Mouse (Mus musculus) splenic B cell, adult 2 months (primary cell): ENCODE data around the gene Chst10.

Experiments
- DNase-seq: peaks from one replicate; pipeline ENCODE4 v3.0.0-alpha.2; 2011; ENCODE audit warnings: low read depth, low spot score
- H3K27me3 ChIP-seq: 2 replicates; pipeline ENCODE4 v1.6.1; 2012; ENCODE audit warnings: mild to moderate bottlenecking, low read length, moderate library complexity, mixed read lengths; ENCODE audit not compliant: control insufficient read depth, poor library complexity, insufficient read depth, severe bottlenecking
- H3K36me3 ChIP-seq: 2 replicates; pipeline ENCODE4 v1.6.1; 2012; ENCODE audit warnings: mild to moderate bottlenecking, low read length, moderate library complexity, mixed read lengths; ENCODE audit not compliant: control insufficient read depth, poor library complexity, insufficient read depth, severe bottlenecking

Chst10 gene

DNA sequence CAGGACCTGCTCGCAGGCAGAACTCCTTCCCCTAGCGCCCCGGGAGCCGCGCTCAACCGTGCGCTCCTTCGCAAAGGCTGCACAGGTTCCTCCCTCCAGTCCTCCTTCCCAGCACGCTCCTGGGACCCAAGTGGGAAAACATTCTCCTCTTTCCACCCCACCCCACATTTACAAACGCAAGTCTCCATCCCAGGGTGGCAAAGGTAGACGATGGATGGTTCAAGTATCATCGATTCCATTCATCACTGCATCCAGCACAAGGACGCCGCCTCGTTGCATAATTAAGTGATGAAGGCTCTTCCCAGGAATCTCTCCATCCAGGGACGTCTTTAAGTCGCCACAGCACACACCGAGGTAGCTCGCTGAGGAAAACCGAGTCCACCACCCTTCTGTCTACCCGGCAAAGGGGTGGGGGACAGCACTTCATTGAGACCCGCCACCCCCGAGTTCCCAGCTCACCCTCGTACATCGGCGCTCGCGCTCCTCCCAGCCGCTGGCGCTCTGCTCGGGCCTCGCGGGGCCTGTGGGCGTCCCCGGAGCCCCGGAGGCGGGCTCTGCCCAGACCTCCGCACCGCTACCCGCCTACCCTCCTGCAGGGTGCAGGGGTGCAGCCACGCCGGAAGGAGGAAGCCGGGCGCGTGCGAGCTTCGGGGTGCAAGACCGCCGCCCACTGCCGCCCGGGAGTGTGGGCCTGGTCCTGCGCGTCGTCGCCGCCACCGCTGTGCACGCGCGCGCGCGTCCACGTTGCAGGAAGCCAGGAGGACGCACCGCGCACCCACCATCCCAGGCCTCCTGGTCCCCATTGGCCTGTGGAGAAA, at the start of gene Chst10:
Gene Chst10, minus strand, starts transcription at position 731 of the 818 bp plus-strand sequence.
- DNase-seq: peak; percentile 83
- H3K36me3 ChIP-seq: no peaks in the 10 kb centered on the region; the same call in 1 of the 2 replicates
- 0 out of 2 replicates have a peak, but pooled peaks cover 2% of the 10 kb centered on the region for H3K27me3 ChIP-seq

DNA sequence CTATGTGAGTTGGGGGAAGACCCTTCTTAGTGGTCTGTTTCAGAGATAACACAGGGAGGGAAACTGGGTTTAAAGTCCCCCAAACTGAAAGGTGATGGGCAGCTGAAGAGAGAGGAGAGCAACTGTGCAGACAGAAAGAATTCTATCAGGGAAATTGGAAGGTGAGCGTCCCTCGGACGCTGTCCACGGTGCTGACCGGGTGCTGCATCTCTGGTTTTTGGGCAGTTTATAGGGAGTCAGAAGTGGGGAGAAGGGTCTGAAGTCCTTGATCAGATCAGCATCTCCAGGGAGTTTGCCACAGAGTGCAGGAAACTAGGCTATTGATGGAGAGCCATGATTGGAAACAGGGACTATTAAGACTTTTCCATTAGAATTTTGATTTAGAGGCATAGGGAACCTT, 41.6 kb upstream of the Chst10 start:
- Histone ChIP-seq H3K27me3 (no peaks in the 10 kb centered on the region), H3K36me3 (no peaks in the 10 kb centered on the region)
- peak; percentile 14 for DNase-seq

GRCm38 (mm10) chr1:38938849-38939248, 40.9 kb upstream of the Chst10 start, which contains the start of gene Nms:
Gene Nms, plus strand, starts transcription at chr1:38939149.
- Histone ChIP-seq H3K36me3 (no peaks in the 10 kb centered on the region), H3K27me3 (no peaks in the 10 kb centered on the region)
- DNase-seq: no peak

DNA sequence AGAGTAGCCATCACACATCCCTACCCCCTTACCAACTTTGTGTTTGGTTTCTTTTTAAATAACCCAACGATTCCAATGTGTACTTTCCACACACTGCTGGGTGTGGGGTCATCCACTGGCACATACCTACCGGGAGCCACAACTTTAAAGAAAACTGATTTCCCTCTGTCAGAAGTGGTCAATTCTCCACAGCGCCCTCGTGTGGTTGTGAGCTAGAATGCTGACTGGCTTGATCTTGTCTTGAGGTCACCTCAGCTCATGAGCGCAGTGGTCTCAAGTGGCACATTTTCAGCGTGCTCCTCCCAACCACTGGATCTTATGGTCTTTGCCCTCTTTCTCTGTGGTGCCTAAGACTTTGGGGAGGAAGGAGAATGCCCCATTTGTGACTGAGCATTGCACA, 38.8 kb upstream of the Chst10 start:
- H3K36me3 ChIP-seq: no peaks in the 10 kb centered on the region
- peak; percentile 81 for DNase-seq
- no peaks in the 10 kb centered on the region for H3K27me3 ChIP-seq

DNA sequence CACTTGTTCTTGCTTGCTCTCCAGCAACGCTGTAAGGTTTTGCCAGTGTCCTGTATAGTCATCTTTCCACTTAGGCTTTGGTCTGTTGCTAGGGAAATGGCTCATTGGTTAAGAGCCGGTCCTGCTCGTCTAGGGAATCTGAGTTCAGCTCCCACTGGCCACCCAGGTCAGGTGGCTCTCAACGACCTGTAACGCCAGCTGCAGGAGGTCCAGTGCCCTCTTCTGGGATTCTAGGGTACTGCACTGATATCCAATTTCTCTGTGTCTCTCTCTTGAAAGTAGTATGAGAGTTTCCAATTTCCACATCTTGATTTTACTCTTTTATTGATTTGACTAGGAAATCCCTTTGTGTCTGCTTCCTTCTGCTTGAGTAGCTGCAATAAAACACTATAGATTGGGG, 36.7 kb upstream of the Chst10 start:
- H3K36me3 ChIP-seq: no peaks in the 10 kb centered on the region
- DNase-seq: peak; percentile 67
- H3K27me3 ChIP-seq: no peaks in the 10 kb centered on the region

DNA sequence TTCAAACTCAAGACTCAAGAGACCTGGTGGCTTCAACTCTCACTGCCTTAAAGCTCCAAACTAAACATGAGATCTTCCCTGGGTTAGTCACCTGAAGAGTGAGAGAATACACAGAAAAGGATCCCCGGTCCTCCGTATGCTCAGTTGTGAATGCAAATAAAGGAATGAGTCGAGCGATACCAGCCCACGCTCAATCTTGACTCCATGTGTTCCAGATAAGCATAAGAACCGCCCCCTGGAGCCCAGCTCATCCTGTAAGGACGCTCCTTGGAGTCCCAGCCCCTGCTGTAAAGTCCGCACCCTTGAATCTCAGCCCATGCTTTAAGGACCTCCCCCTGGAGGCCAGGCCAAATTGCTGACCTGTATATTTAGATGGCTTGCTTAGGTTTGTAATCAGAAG, 32.8 kb upstream of the Chst10 start:
- no peak for DNase-seq

GRCm38 (mm10) chr1:38929468-38929867, 31.5 kb upstream of the Chst10 start:
- no peaks in the 10 kb centered on the region for H3K27me3 ChIP-seq

More for the DNA sequence above, 32.8 kb upstream of the Chst10 start:
- H3K27me3 ChIP-seq: no peaks in the 10 kb centered on the region
- no peaks in the 10 kb centered on the region for H3K36me3 ChIP-seq

GRCm38 (mm10) chr1:38928996-38929395, 31.0 kb upstream of the Chst10 start:
- no peaks in the 10 kb centered on the region for H3K36me3 ChIP-seq
- H3K27me3 ChIP-seq: no peaks in the 10 kb centered on the region
- DNase-seq: no peak

More at GRCm38 (mm10) chr1:38929468-38929867, 31.5 kb upstream of the Chst10 start:
- no peak for DNase-seq
- no peaks in the 10 kb centered on the region for H3K36me3 ChIP-seq

- peak; percentile 43 for DNase-seq
- Histone ChIP-seq H3K27me3 (no peaks in the 10 kb centered on the region), H3K36me3 (no peaks in the 10 kb centered on the region)
Observed at GRCm38 (mm10) chr1:38903985-38904384, 6.0 kb upstream of the Chst10 start.

DNA sequence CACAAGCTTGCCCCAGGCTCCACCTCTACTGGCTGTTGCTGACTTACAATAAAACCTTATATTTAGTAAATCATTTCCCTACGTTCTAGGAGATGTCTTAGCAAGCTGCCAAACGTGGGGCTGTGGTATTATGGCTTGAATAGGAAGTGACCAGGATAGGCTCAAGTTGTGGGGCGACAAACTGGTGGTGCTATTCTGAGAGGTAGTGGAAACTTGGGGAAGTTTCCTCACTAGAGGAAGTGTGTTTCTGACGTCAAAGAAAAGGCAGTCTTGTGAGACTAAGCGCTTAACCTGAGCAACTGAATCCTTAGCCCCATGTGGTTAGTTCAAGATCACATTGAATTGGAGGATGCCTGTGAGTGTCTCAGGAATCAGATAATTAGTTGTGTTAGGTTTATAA, 4.6 kb upstream of the Chst10 start:
- H3K27me3 ChIP-seq: 0 out of 2 replicates have a peak, but pooled peaks cover 2% of the 10 kb centered on the region
- no peaks in the 10 kb centered on the region for H3K36me3 ChIP-seq
- peak; percentile 92 for DNase-seq

GRCm38 (mm10) chr1:38893081-38893480, 4.9 kb downstream of the Chst10 start:
- no peak for DNase-seq
- 0 out of 2 replicates have a peak, but pooled peaks cover under 1% of the 10 kb centered on the region for H3K27me3 ChIP-seq

GRCm38 (mm10) chr1:38891444-38891843, 6.5 kb downstream of the Chst10 start:
- no peak for DNase-seq
- Histone ChIP-seq H3K27me3 (no peaks in the 10 kb centered on the region), H3K36me3 (no peaks in the 10 kb centered on the region; the same call in 1 of the 2 replicates)

More at GRCm38 (mm10) chr1:38893081-38893480, 4.9 kb downstream of the Chst10 start:
- no peaks in the 10 kb centered on the region; the same call in 1 of the 2 replicates for H3K36me3 ChIP-seq

DNA sequence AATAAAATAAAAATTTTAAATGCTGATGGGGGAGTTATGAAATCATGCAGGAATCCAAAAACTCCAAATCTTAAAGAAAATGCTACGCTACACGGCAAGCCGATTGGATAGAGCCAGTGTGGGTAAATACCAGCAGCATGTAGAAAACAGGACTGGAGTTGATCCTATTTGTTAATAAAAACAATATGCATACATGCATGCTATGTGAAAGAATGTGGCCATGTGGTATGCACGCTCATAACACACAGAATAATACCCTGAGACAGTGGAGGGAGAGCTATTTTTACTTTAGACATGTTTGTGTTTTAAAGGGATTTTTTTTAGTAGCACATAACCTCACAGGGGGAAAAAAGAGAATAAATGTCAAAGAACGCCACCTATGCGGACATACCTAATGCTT, 9.2 kb downstream of the Chst10 start:
- no peak for DNase-seq
- H3K36me3 ChIP-seq: no peaks in the 10 kb centered on the region
- H3K27me3 ChIP-seq: no peaks in the 10 kb centered on the region

GRCm38 (mm10) chr1:38887011-38887410, 10.9 kb downstream of the Chst10 start:
- H3K27me3 ChIP-seq: no peaks in the 10 kb centered on the region
- DNase-seq: no peak

DNA sequence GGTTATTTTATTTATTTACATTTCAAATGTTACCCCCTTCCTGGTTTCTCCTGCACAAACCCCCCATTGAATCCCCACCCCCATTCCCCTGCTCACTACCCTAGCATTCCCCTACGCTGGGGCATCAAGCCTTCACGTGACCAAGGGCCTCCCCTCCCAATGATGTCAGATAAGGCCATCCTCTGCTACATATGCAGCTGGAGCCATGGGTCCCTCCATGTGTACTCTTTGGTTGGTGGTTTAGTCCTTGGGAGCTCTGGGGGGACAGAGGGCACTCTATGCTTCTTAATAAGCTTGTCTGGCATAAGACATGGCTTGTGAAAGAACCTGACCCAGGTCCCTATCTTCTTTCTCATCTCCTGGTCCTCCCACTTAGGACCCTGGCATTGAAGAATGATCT, 11.4 kb downstream of the Chst10 start:
- Histone ChIP-seq H3K27me3 (no peaks in the 10 kb centered on the region), H3K36me3 (no peaks in the 10 kb centered on the region)

More at GRCm38 (mm10) chr1:38887011-38887410, 10.9 kb downstream of the Chst10 start:
- H3K36me3 ChIP-seq: no peaks in the 10 kb centered on the region

More for the DNA sequence above, 11.4 kb downstream of the Chst10 start:
- DNase-seq: no peak
